Mouse (Mus musculus) kidney, postnatal 14 days (tissue): ENCODE results near the gene Tnnc2.

ENCODE experiments used
- DNase-seq: peaks from one replicate; pipeline ENCODE4 v3.0.0; 2022; ENCODE audit warnings: mixed read lengths

Gene Tnnc2

GRCm38 (mm10) chr2:164734839-164735238, 44.9 kb downstream of the Tnnc2 start:
- DNase-seq, result no peak

- DNase-seq, result no peak
Observed at GRCm38 (mm10) chr2:164733259-164733658, 46.5 kb downstream of the Tnnc2 start.

- DNase-seq, result no peak
Observed at GRCm38 (mm10) chr2:164731719-164732118, 48.0 kb downstream of the Tnnc2 start.
